Mouse (Mus musculus) intestine, embryonic 16.5 days (tissue): Measurements from ENCODE around the gene Rps6ka4. TPM values are rescaled to one million over a fixed set of nuclear protein-coding genes. Genes with fewer than 3 reads are reported as not detected.

Source experiments
- ATAC-seq: fragments of 200-750 bp; cut with Nextera tagmentation; 2 replicates; pipeline ENCODE4 v1.8.0; 2017; ENCODE audit warnings: moderate TSS enrichment, moderate library complexity
- H3K27ac ChIP-seq: fragments of 300-500 bp; sonication (generic); 2 replicates; pipeline ENCODE4 v1.5.1; 2014; ENCODE audit warnings: mild to moderate bottlenecking, low read length
- H3K27me3 ChIP-seq: fragments of 300-500 bp; sonication (generic); replicated peaks from 2 replicates; pipeline ENCODE4 v1.6.1; 2014; ENCODE audit warnings: low read length, control low read depth, mixed read lengths; ENCODE audit not compliant: control insufficient read depth, insufficient read depth
- H3K36me3 ChIP-seq: fragments of 300-500 bp; sonication (generic); 2 replicates; pipeline ENCODE4 v1.6.1; 2014; ENCODE audit warnings: low read length, control low read depth; ENCODE audit not compliant: control insufficient read depth, insufficient read depth
- H3K4me1 ChIP-seq: fragments of 300-500 bp; sonication (generic); 2 replicates; pipeline ENCODE4 v1.6.1; 2014; ENCODE audit warnings: low read length, control low read depth, mixed read lengths; ENCODE audit not compliant: control insufficient read depth, insufficient read depth
- H3K4me2 ChIP-seq: fragments of 300-500 bp; sonication (generic); 2 replicates; pipeline ENCODE4 v1.6.1; 2014; ENCODE audit warnings: low read depth, low read length, control low read depth
- H3K4me3 ChIP-seq: fragments of 300-500 bp; sonication (generic); 2 replicates; pipeline ENCODE4 v1.5.1; 2014; ENCODE audit warnings: mild to moderate bottlenecking, low read length
- H3K9ac ChIP-seq: fragments of 300-500 bp; sonication (generic); 2 replicates; pipeline ENCODE4 v1.6.1; 2014; ENCODE audit warnings: low read depth, low read length
- H3K9me3 ChIP-seq: fragments of 300-500 bp; sonication (generic); 2 replicates; pipeline ENCODE4 v1.6.1; 2016; ENCODE audit warnings: low read length, control low read depth; ENCODE audit not compliant: control insufficient read depth
- WGBS: fragments of 180-500 bp; shearing (Covaris S2); extraction: QIAGEN DNeasy Blood & Tissue Kit; methylation state at CpG from one replicate; pipeline ENCODE4 v1.1.7; 2014; 5-methylcytosine and 5-hydroxymethylcytosine counted together
- microRNA-seq: library from miRNA; unstranded; fragments of <30 nt; microRNA quantifications from one replicate; pipeline ENCODE4, GENCODE M21; 2016
- polyA plus RNA-seq: library from polyadenylated mRNA; unstranded; fragments of >200 nt; fragmentation: Nextera tagmentation; extraction: Ambion mirVana; gene quantifications from 2 replicates; pipeline ENCODE4 v1.2.1, GENCODE M21; 2015

The Rps6ka4 gene
- polyA plus RNA-seq, 1 experiment from 2014 or later = 20.5 TPM

DNA sequence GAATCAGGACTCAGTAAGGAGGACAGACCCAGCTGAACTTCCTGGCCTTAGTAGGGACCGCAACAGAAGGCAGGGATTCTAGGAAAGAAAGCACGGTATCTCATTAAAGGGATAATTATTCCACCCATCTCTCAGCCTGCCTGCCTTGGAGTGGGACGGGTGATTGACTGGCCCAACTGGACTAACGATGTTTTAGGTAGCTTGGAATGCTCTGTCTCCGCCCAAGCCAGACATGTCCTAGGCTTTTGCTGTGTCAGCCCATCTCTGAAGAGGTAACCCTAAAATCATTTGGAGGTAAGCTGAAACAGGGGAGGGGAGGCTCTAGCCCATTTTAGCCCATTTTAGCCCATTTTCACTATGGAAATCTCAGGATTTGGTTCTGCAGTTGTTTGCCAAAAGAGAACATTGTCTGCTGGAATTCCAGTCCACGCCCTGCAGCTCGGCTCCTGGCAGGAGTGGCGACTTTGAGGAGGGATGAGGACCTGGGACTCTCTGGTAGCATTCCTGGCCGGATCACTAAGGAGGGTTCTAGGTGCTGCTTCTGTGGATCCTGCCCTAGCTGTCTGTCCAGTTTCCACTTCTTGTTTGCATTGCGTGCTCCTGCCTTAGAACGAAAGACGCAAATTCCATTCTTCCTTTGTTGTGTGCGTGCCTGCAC is 19.8 kb downstream of the Rps6ka4 start:
- Histone ChIP-seq H3K27ac (no peak overlapping the region), H3K27me3 (no peaks in the 10 kb centered on the region), H3K4me2 (no peak overlapping the region), H3K4me1 (0 out of 2 replicates have a peak, but pooled peaks cover 3% of the 10 kb centered on the region), H3K4me3 (no peak overlapping the region), H3K36me3 (no peaks in the 10 kb centered on the region), H3K9me3 (no peaks in the 10 kb centered on the region), H3K9ac (no peak overlapping the region)
- 83% methylated on average over 13 of the region's 13 CpGs for WGBS
- ATAC-seq = no peak

DNA sequence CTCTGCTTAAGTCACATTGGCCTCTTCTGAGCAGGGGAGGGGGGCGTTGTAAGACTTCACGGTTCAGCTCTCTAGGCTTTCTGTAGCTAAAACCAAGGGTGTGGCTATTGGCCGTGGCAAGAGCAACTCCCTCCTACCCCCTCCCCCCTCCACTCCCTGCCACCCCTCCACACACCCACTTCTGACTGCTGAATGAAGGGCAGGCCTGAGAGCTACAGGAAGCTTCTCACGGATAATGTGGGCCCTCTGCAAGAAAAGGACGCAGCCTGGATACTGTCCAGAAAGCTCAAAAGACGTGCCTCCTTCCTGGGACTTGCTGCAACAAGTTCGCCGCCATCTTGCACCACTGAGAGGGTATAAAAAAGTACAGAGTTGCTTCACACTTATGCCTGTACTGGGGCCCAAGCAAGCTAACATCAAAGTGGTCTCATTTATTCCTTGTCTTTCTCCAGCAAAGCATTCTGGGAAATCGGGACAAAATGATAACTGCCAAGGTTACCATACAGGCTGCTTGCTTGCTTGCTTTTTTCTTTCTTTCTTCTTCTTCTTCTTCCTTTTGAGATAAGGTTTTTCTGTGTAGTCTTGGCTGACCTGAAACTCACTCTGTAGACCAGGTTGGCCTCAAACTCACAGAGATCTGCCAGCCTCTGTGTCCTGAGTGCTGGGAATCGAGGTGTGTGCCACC is 21.2 kb downstream of the Rps6ka4 start:
- Histone ChIP-seq H3K9me3 (no peaks in the 10 kb centered on the region), H3K9ac (no peak overlapping the region), H3K4me1 (0 out of 2 replicates have a peak, but pooled peaks cover 3% of the 10 kb centered on the region), H3K27ac (no peak overlapping the region), H3K4me2 (no peak overlapping the region), H3K4me3 (no peak overlapping the region), H3K36me3 (no peaks in the 10 kb centered on the region), H3K27me3 (no peaks in the 10 kb centered on the region)
- ATAC-seq = no peak
- 42% methylated on average over 10 of the region's 10 CpGs for WGBS

- no peak overlapping the region for H3K4me2 ChIP-seq
- no peaks in the 10 kb centered on the region for H3K27me3 ChIP-seq
- WGBS = 74% methylated on average over 3 of the region's 3 CpGs
- no peak for ATAC-seq
- H3K27ac ChIP-seq = no peak overlapping the region
- H3K9ac ChIP-seq = no peak overlapping the region
- H3K4me3 ChIP-seq = no peak overlapping the region
- no peaks in the 10 kb centered on the region for H3K9me3 ChIP-seq
- H3K4me1 ChIP-seq = 0 out of 2 replicates have a peak, but pooled peaks cover 3% of the 10 kb centered on the region
- no peaks in the 10 kb centered on the region for H3K36me3 ChIP-seq
Observed at GRCm38 (mm10) chr19:6814958-6815357, 25.5 kb downstream of the Rps6ka4 start.

DNA sequence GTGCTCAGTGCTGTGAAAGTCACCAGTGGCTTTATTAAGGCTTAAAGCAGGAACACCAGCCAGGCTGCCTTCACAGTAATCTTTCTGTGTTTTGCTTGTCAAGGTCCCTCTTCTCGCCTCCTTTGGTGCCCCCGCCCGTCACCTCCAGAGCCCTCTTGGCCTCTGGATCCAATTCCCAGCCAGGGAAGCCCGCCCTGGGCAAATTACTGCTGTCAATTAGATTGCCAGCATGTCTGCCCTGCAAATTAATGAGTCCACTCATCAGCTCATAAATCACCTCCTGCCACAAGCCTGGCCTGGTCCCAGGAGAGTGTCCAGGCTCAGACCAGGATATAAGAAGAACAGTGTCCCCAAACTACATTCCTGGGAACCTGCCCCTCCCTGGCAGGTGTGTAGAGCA is 26.1 kb downstream of the Rps6ka4 start:
- no peaks in the 10 kb centered on the region for H3K36me3 ChIP-seq
- H3K4me1 ChIP-seq = 0 out of 2 replicates have a peak, but pooled peaks cover 3% of the 10 kb centered on the region
- no peak overlapping the region for H3K4me3 ChIP-seq
- H3K27me3 ChIP-seq = no peaks in the 10 kb centered on the region
- no peak overlapping the region for H3K9ac ChIP-seq
- H3K9me3 ChIP-seq = no peaks in the 10 kb centered on the region
- H3K4me2 ChIP-seq = no peak overlapping the region
- WGBS = 41% methylated on average over 4 of the region's 4 CpGs
- no peak for ATAC-seq
- no peak overlapping the region for H3K27ac ChIP-seq

Small RNA genes within 50 kb of the gene (microRNA-seq; reads per million reads assigned to microRNA genes)
- gene Mir5046 = not detected

Other genes starting within 250 kb of the Rps6ka4 start
- gene Ccdc88b, start 17.6 kb upstream of the Rps6ka4 start, polyA plus RNA-seq = 1.1 and 1.3 TPM in 2 replicates
- gene Trmt112, start 69.1 kb upstream of the Rps6ka4 start, polyA plus RNA-seq = 97.6 and 111 TPM in 2 replicates
- 234 and 241 TPM in 2 replicates for gene Prdx5, start 69.5 kb upstream of the Rps6ka4 start, polyA plus RNA-seq
- gene Esrra, start 81.2 kb upstream of the Rps6ka4 start, polyA plus RNA-seq = 41.7 and 47.7 TPM in 2 replicates
- 0.73 and 1.4 TPM in 2 replicates for gene Catsperz, start 84.7 kb upstream of the Rps6ka4 start, polyA plus RNA-seq
- 0.45 and 0.48 TPM in 2 replicates for gene Kcnk4, start 93.9 kb upstream of the Rps6ka4 start, polyA plus RNA-seq
- 77.7 and 80.5 TPM in 2 replicates for gene Bad, start 101.2 kb upstream of the Rps6ka4 start, polyA plus RNA-seq
- 20.6 and 21.1 TPM in 2 replicates for gene Gpr137, start 101.8 kb upstream of the Rps6ka4 start, polyA plus RNA-seq
- 57.9 and 58.2 TPM in 2 replicates for gene Ppp1r14b, start 134.3 kb upstream of the Rps6ka4 start, polyA plus RNA-seq
- gene Plcb3, start 135.8 kb upstream of the Rps6ka4 start, polyA plus RNA-seq = 198 and 222 TPM in 2 replicates
- 176 and 195 TPM in 2 replicates for gene Fkbp2, start 139.9 kb upstream of the Rps6ka4 start, polyA plus RNA-seq
- 18.3 and 21.5 TPM in 2 replicates for gene Vegfb, start 147.0 kb upstream of the Rps6ka4 start, polyA plus RNA-seq
- gene Dnajc4, start 151.9 kb upstream of the Rps6ka4 start, polyA plus RNA-seq = 26.9 and 29.5 TPM in 2 replicates
- gene Nudt22, start 155.5 kb upstream of the Rps6ka4 start, polyA plus RNA-seq = 33.0 and 40.2 TPM in 2 replicates
- gene Trpt1, start 155.5 kb upstream of the Rps6ka4 start, polyA plus RNA-seq = 8.9 and 9.5 TPM in 2 replicates
- 13.0 and 14.4 TPM in 2 replicates for gene Fermt3, start 178.8 kb upstream of the Rps6ka4 start, polyA plus RNA-seq
- 194 and 208 TPM in 2 replicates for gene Stip1, start 199.3 kb upstream of the Rps6ka4 start, polyA plus RNA-seq
- gene Macrod1, start 216.2 kb upstream of the Rps6ka4 start, polyA plus RNA-seq = 11.6 and 13.1 TPM in 2 replicates